Mouse (Mus musculus): Measurements from ENCODE around the gene Ccdc194. TPM values are rescaled to one million over a fixed set of nuclear protein-coding genes. Genes with fewer than 3 reads are reported as not detected.

Ccdc194 gene
- 0.12 and 0.76 TPM in 2 replicates for polyA plus RNA-seq (2012; rRNA removed)

DNA sequence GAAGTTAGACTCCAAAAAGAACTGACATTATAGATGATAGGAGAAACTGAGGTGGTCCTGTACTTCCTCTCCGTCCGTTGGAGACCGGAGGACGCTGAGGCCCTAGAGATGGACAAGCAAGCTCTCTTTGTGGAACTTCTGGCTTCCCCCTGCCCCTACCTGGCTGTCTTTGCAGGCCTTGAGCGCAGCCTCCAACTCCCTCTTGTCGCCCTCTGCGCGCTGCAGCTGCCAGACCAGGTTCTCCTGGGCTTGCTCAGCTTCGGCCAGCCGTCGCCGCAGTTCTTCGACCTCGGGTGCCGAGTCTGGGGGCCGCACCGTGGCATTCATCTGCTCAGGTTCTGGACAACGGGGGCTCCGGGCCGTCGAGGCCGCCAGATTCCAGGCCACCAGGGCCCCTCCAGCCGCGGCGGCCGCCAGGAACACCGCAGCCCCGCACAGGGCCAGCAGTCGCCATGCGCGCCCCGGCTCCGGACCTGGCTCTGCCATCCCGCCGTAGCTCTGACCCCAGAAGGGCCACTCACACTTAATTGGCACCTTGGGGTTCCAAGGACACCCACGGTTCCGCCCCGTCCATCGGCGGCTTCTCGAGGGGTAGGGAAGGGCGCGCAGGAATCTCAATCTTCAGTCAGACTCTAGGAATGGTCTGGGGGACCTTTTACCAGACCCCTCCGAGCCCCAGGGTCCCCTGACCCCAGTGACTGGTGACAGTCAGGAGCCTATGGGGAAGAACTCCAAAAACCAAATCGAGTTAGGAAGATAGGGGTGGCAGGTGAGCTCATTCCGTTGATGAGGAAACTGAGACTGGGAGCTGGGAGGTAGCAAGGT lies at the start of gene Ccdc194:
TSS of gene Ccdc194 (minus strand) at position 486 of the 825 bp plus-strand sequence.

GRCm38 (mm10) chr8:71568387-71568937 lies 43.0 kb upstream of the Ccdc194 start, which contains the start of gene Slc27a1:
Gene Slc27a1, plus strand, starts transcription at chr8:71568882.

DNA sequence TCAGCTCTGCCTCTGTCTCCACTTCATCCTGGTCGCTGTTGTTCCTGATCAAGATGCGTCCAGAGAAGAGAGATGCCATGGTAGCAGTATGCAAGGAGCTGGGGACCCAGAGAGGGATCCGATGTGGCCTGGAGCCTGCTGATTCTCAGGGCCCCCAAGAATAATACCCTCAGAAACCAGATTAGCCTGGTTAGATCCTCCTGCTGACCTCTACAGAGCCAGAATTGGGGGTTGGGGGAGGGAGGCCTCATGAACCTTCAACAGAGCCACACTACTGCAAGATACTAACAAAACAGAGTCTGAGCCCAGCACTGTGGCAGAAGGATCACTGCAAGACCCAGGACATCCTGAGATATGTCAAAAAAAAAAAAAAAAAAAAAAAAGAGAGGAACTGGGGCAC lies 41.0 kb upstream of the Ccdc194 start, which contains the start of gene Nxnl1:
TSS of gene Nxnl1 (minus strand) at position 101 of the 400 bp plus-strand sequence.

GRCm38 (mm10) chr8:71558071-71558957 lies 32.8 kb upstream of the Ccdc194 start, which contains the start of gene Tmem221:
Gene Tmem221, minus strand, starts transcription at chr8:71558871.

DNA sequence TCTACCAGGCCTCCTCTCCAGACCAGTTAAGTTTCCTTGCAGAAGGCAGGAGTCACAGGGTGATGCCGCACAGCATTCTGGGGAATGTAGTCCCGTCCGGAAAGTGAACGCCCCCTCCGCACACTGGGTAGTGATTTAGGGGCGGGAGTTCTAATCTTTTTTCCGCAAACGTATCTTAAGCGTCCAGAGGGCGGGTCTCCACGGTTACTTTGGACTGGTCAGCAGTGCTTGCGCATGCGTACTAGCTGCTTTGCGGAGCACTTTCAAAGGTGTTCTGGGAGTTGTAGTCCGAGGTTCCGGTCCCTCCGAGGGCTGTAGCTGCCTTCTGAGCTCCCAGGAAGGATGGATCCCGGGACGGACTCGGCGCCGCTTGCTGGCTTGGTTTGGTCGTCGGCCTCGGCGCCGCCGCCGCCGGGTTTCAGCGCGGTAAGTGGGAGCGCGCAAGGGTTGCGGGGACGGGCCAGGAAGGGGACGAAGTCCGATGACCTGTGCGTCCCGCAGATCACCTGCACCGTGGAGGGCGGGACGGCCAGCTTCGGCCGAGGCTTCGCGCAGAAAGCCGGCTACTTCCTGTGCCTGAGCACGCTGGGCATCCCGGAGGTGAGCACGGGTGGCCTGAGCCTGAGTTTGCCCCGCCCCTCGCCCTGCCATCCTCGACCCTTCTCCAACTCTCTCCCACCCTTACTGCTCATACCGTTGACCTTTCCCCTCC lies 17.3 kb upstream of the Ccdc194 start, which contains the start of gene Mvb12a:
TSS of gene Mvb12a (plus strand) at position 291 of the 712 bp plus-strand sequence.

DNA sequence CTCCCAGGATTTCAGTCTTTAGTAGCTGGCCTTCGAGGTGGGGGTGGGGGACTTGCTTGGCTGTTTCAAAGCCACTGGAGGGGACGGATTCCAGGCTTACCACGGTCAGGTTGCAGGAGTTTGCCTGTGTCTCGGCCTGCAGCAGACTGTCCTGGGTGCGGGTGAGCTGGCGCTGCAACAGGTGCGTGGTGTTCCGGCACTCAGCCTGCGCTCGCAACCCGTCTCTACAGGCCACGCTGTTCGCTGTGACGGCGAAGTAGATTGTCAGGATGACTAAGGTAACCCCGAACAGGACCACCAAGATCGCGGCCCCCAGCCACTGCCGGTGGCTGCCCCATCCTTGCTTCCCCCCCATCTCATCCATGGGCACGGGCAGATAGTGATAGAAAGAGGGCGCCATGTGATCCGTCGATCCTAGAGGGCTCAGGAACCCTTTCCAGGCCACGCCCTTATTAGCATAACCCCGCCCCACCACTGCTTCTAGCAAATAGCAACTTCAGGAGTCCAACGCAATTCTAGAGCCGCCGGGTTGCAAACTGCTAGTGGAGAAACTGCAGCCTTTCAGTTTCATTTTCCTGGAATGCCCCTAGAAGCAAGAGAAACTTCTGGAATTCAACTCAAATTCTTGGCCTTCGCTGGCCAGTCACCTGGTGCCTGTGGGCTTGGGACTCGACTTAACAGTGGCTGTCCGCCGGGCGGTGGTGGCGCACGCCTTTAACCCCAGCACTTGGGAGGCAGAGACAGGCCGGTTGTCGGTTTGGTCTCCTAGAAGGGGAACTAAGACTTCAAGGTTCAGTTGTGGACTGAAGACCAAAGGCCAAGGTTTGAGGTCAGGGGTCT lies 11.7 kb upstream of the Ccdc194 start, which contains the start of gene Bst2:
TSS of gene Bst2 (minus strand) at position 429 of the 840 bp plus-strand sequence.

DNA sequence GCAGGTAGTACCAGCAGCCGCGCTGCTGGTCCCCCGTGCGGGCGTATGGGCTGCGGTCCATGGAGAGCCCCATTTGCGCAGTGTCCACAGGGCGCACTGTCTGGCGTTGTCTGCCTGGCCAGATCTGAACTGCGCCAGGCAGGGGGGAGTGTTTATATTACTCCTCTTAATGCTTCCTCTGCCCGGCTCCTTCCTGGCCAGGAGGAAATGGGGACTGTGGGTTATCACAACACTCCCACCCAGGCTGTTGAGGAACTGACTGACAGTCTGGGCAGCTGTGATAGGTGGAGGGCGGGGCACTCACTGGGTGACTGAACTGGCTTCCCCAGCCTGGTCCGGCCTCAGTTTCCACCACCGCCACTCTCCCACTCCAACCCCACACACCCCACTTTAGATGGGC lies 13.9 kb downstream of the Ccdc194 start, which contains the start of gene Plvap:
TSS of gene Plvap (minus strand) at position 109 of the 400 bp plus-strand sequence.

GRCm38 (mm10) chr8:71487691-71488445 lies 37.6 kb downstream of the Ccdc194 start, which contains the start of gene Gtpbp3:
Gene Gtpbp3, plus strand, starts transcription at chr8:71488103.

GRCm38 (mm10) chr8:71485142-71486135 lies 40.1 kb downstream of the Ccdc194 start, which contains the start of gene Ano8:
Gene Ano8, minus strand, starts transcription at chr8:71485963.

Other genes with a start within 250 kb of the Ccdc194 start
- 189 and 196 TPM in 2 replicates for gene Use1, start 158.9 kb downstream of the Ccdc194 start, polyA plus RNA-seq (2012; rRNA removed)
- gene Ocel1, start 154.4 kb downstream of the Ccdc194 start, polyA plus RNA-seq (2012; rRNA removed) = 7.5 and 7.7 TPM in 2 replicates
- 45.7 and 51.9 TPM in 2 replicates for gene Nr2f6, start 143.8 kb downstream of the Ccdc194 start, polyA plus RNA-seq (2012; rRNA removed)
- 8.3 and 11.3 TPM in 2 replicates for gene Ushbp1, start 129.9 kb downstream of the Ccdc194 start, polyA plus RNA-seq (2012; rRNA removed)
- gene Babam1, start 128.8 kb downstream of the Ccdc194 start, polyA plus RNA-seq (2012; rRNA removed) = 97.3 and 104 TPM in 2 replicates
- 8.1 and 8.3 TPM in 2 replicates for gene Ankle1, start 119.7 kb downstream of the Ccdc194 start, polyA plus RNA-seq (2012; rRNA removed)
- 155 and 157 TPM in 2 replicates for gene Abhd8, start 62.1 kb downstream of the Ccdc194 start, polyA plus RNA-seq (2012; rRNA removed)
- 85.0 and 87.9 TPM in 2 replicates for gene Mrpl34, start 60.8 kb downstream of the Ccdc194 start, polyA plus RNA-seq (2012; rRNA removed)
- 190 and 206 TPM in 2 replicates for gene Dda1, start 56.5 kb downstream of the Ccdc194 start, polyA plus RNA-seq (2012; rRNA removed)
- 123 and 129 TPM in 2 replicates for gene Ano8, start 39.7 kb downstream of the Ccdc194 start, polyA plus RNA-seq (2012; rRNA removed)
- 26.4 and 27.6 TPM in 2 replicates for gene Gtpbp3, start 37.6 kb downstream of the Ccdc194 start, polyA plus RNA-seq (2012; rRNA removed)
- gene Plvap, start 14.0 kb downstream of the Ccdc194 start, polyA plus RNA-seq (2012; rRNA removed) = 5.8 and 9.6 TPM in 2 replicates
- 23.7 and 32.4 TPM in 2 replicates for gene Bst2, start 11.7 kb upstream of the Ccdc194 start, polyA plus RNA-seq (2012; rRNA removed)
- 83.5 and 85.0 TPM in 2 replicates for gene Mvb12a, start 17.2 kb upstream of the Ccdc194 start, polyA plus RNA-seq (2012; rRNA removed)
- gene Tmem221, start 33.2 kb upstream of the Ccdc194 start, polyA plus RNA-seq (2012; rRNA removed) = 0.06 and 0.16 TPM in 2 replicates
- 0.04 TPM in 1 of 2 replicates, not detected in the other for gene Nxnl1, start 40.9 kb upstream of the Ccdc194 start, polyA plus RNA-seq (2012; rRNA removed)
- 125 and 129 TPM in 2 replicates for gene Slc27a1, start 43.2 kb upstream of the Ccdc194 start, polyA plus RNA-seq (2012; rRNA removed)
- gene Pgls, start 66.5 kb upstream of the Ccdc194 start, polyA plus RNA-seq (2012; rRNA removed) = 81.8 and 92.2 TPM in 2 replicates
- gene Fam129c, start 71.9 kb upstream of the Ccdc194 start, polyA plus RNA-seq (2012; rRNA removed) = 8.6 and 9.1 TPM in 2 replicates
- gene Colgalt1, start 85.3 kb upstream of the Ccdc194 start, polyA plus RNA-seq (2012; rRNA removed) = 164 and 174 TPM in 2 replicates
- 123 and 130 TPM in 2 replicates for gene Unc13a, start 146.0 kb upstream of the Ccdc194 start, polyA plus RNA-seq (2012; rRNA removed)
- gene Jak3, start 150.6 kb upstream of the Ccdc194 start, polyA plus RNA-seq (2012; rRNA removed) = 5.1 TPM in 2 replicates
- 1.2 and 2.9 TPM in 2 replicates for gene Insl3, start 163.5 kb upstream of the Ccdc194 start, polyA plus RNA-seq (2012; rRNA removed)
- 0.54 and 0.59 TPM in 2 replicates for gene B3gnt3, start 176.1 kb upstream of the Ccdc194 start, polyA plus RNA-seq (2012; rRNA removed)
- gene Fcho1, start 200.0 kb upstream of the Ccdc194 start, polyA plus RNA-seq (2012; rRNA removed) = 189 and 205 TPM in 2 replicates

All from central nervous system, embryonic 18 days (tissue).